Mouse (Mus musculus): Measurements from ENCODE around the gene Hoxb1. TPM values are rescaled to one million over a fixed set of nuclear protein-coding genes. Genes with fewer than 3 reads are reported as not detected.

Gene Hoxb1
- polyA plus RNA-seq, 1 experiment, result not detected

DNA sequence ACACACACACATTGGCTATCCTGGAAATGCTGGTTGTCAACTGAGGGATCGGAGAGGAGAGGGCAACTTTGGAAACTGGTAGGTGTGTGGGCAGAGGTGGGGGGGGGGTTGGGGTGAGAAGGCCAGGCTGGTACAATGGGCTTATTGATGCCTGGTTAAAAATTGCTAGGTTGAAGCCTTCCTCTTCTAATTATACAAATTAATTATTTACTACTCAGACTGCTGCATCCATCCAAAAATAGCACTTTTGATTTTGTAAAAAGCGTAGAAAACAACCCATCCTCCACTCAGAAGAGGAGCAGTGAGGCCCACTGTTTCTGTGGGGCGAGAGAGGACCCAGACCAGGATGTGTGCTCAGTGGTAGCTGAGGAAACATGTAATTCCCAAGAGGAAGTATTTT lies 30.6 kb upstream of the Hoxb1 start:
- no peak for TF ChIP-seq USF1 (IDR thresholded peaks at IDR 0.05; ENCODE audit: low read depth)
- TF ChIP-seq CTCF (IDR thresholded peaks at IDR 0.05; ENCODE audit: control insufficient read depth, insufficient read depth, insufficient read length), result no peak
- no peak for TF ChIP-seq CEBPB (IDR thresholded peaks at IDR 0.05; ENCODE audit: low read depth)
- TF ChIP-seq MAX (IDR thresholded peaks at IDR 0.05), result no peak
- TF ChIP-seq MYOD1 (IDR thresholded peaks at IDR 0.05; ENCODE audit: control insufficient read depth, insufficient read length, low read depth), result no peak
- Histone ChIP-seq H3K27me3 (ENCODE audit: control insufficient read depth, insufficient read depth, insufficient read length) (peaks cover 92% of the 10 kb centered on the region), H3ac (ENCODE audit: control insufficient read depth, insufficient read length, low read depth) (no peak overlapping the region), H3K79me3 (ENCODE audit: low read depth) (no peaks in the 10 kb centered on the region), H3K4me3 (ENCODE audit: insufficient read depth, poor library complexity, severe bottlenecking) (no peak overlapping the region), H3K79me2 (ENCODE audit: control insufficient read depth, insufficient read depth) (no peaks in the 10 kb centered on the region), H3K36me3 (ENCODE audit: control insufficient read depth, insufficient read depth) (no peaks in the 10 kb centered on the region)

DNA sequence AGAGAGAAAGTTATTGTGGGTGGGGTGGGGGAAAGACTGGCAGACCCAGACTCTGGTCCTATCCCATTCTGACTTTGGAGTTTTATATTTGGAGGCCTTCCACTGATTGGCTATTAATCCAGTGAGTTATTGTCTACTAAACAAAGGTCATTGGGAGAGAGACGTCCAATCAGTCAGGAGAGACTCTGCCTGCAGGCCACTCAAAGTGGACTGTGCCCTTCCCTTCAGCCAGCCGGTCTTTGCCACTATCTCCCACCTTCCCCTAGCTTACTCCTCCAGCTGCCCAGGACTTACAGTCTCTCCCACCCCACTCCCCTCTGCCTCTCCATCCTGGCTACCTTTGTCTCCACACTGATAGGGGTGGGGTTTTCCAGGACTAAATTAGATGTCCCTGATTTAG lies 29.0 kb upstream of the Hoxb1 start:
- H3K27me3 ChIP-seq (ENCODE audit: control insufficient read depth, insufficient read depth, insufficient read length), result peaks cover 96% of the 10 kb centered on the region
- no peaks in the 10 kb centered on the region for H3K36me3 ChIP-seq (ENCODE audit: control insufficient read depth, insufficient read depth)
- no peak for TF ChIP-seq USF1 (IDR thresholded peaks at IDR 0.05; ENCODE audit: low read depth)
- TF ChIP-seq CEBPB (IDR thresholded peaks at IDR 0.05; ENCODE audit: low read depth), result no peak
- TF ChIP-seq CTCF (IDR thresholded peaks at IDR 0.05; ENCODE audit: control insufficient read depth, insufficient read depth, insufficient read length), result no peak
- no peak for TF ChIP-seq MAX (IDR thresholded peaks at IDR 0.05)
- no peak for TF ChIP-seq MYOD1 (IDR thresholded peaks at IDR 0.05; ENCODE audit: control insufficient read depth, insufficient read length, low read depth)
- TF ChIP-seq FOSL1 (IDR thresholded peaks at IDR 0.05; ENCODE audit: insufficient read depth, low read length, poor library complexity, severe bottlenecking), result no peak
- no peak overlapping the region for H3K4me3 ChIP-seq (ENCODE audit: insufficient read depth, poor library complexity, severe bottlenecking)
- H3ac ChIP-seq (ENCODE audit: control insufficient read depth, insufficient read length, low read depth), result no peak overlapping the region
- no peaks in the 10 kb centered on the region for H3K79me2 ChIP-seq (ENCODE audit: control insufficient read depth, insufficient read depth)
- H3K79me3 ChIP-seq (ENCODE audit: low read depth), result no peaks in the 10 kb centered on the region

DNA sequence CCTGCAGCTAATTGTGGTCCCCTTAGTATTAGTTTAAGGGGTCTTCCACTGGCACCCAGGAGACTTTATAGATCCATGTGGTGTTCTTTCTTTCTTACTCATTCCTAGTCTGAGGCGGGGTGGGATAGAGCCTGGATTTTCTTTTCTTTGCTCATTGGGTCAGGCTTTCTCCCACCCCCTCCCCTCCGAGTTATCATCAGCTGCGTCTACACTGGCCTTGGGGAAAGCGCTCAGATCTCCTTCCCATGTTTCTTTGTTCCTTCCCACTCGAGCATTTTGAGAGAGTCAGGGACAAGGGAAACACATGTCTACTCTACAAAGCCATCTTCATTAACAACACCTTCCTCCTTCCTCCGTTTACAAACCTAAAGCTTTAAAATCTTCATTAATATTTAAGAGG lies 28.5 kb upstream of the Hoxb1 start:
- TF ChIP-seq MAX (IDR thresholded peaks at IDR 0.05), result no peak
- Histone ChIP-seq H3K79me3 (ENCODE audit: low read depth) (no peaks in the 10 kb centered on the region), H3K79me2 (ENCODE audit: control insufficient read depth, insufficient read depth) (no peaks in the 10 kb centered on the region), H3K36me3 (ENCODE audit: control insufficient read depth, insufficient read depth) (no peaks in the 10 kb centered on the region), H3K27me3 (ENCODE audit: control insufficient read depth, insufficient read depth, insufficient read length) (peaks cover 96% of the 10 kb centered on the region), H3ac (ENCODE audit: control insufficient read depth, insufficient read length, low read depth) (no peak overlapping the region), H3K4me3 (ENCODE audit: insufficient read depth, poor library complexity, severe bottlenecking) (no peak overlapping the region)

DNA sequence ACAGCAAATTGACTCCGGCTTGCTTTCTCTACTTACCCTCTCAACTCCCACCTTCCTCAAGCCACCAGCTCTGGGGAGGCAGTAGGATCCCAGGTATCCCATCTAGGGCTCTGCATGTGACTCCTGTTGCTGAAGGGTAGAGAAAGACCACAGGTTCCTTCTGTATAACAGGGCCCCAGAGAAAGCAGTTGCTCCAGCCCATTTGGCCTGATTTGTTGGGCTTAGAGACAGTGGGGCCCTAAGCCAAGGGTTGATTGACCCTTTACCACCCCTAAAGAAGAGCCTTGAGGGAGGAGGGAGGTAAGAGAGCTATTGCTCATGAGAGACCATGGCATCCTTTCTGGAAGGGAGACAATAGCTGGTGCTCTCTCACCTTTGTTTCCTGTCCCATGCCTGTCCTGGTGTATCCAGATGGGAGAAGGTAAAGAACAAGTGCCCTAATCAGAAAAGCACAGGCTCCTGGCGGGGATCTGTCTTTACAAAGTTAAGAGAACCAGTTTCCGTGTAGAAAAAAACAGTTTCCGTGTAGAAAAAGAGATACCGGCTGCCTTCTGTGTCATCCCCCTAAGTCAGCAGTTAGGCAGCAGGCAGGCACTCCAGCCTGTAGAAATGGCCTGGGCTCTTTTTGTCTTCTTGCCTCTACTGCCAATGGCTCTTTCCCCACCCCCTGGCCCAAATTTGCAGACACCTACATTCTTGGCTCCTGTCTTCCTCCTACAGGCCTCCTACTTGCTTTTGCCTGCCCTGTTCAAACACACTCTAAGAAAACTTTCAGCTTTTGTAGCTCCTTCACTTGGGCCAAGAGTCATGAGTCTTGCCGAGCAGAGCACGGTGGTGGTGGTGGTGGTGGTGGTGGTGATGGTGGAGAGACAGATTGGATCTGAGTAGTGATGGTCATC lies 26.3 kb upstream of the Hoxb1 start:
- no peaks in the 10 kb centered on the region for H3K79me3 ChIP-seq (ENCODE audit: low read depth)
- H3K36me3 ChIP-seq (ENCODE audit: control insufficient read depth, insufficient read depth), result no peaks in the 10 kb centered on the region
- no peak overlapping the region for H3ac ChIP-seq (ENCODE audit: control insufficient read depth, insufficient read length, low read depth)
- H3K27me3 ChIP-seq (ENCODE audit: control insufficient read depth, insufficient read depth, insufficient read length), result peaks cover 88% of the 10 kb centered on the region
- no peaks in the 10 kb centered on the region for H3K79me2 ChIP-seq (ENCODE audit: control insufficient read depth, insufficient read depth)
- H3K4me3 ChIP-seq (ENCODE audit: insufficient read depth, poor library complexity, severe bottlenecking), result no peak overlapping the region
- TF ChIP-seq MYOD1 (IDR thresholded peaks at IDR 0.05; ENCODE audit: control insufficient read depth, insufficient read length, low read depth) (no peak), CEBPB (IDR thresholded peaks at IDR 0.05; ENCODE audit: low read depth) (no peak), USF1 (IDR thresholded peaks at IDR 0.05; ENCODE audit: low read depth) (no peak)

DNA sequence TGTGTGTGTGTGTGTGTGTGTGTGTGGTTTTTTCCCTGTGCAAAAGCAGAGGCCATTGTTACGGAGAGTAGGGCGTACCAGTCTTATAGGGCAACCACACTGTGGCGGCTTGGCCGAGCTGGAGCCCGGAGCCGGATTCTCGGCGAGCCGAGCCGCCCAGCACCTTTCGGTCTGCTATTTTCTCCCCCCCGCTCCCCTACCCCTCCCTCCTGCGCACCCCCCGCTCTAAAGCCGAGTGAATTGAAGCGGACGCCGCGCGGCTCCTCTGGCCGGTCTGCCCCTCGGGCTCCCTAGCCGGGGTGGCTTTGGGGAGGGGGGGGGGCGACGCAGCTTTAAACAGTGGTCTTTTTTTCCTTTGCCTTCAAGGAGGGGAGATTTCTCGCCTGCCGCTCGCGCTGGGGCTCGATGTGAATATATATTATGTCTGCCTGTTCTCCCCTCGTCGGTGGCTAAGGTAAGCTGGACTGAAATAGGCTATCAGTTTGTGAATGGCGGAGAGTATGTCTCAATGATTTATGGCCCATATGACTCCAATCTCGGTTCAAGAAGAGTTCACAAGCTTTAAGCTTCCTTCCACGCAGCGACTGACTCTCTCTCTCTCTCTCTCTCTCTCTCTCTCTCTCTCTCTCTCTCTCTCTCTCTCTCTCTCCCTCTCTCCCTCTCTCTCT lies 24.7 kb upstream of the Hoxb1 start:
- Histone ChIP-seq H3K27me3 (ENCODE audit: control insufficient read depth, insufficient read depth, insufficient read length) (peaks cover 92% of the 10 kb centered on the region), H3ac (ENCODE audit: control insufficient read depth, insufficient read length, low read depth) (no peak overlapping the region), H3K79me3 (ENCODE audit: low read depth) (no peaks in the 10 kb centered on the region), H3K36me3 (ENCODE audit: control insufficient read depth, insufficient read depth) (no peaks in the 10 kb centered on the region), H3K79me2 (ENCODE audit: control insufficient read depth, insufficient read depth) (no peaks in the 10 kb centered on the region), H3K4me3 (ENCODE audit: insufficient read depth, poor library complexity, severe bottlenecking) (no peak overlapping the region)
- TF ChIP-seq FOSL1 (IDR thresholded peaks at IDR 0.05; ENCODE audit: insufficient read depth, low read length, poor library complexity, severe bottlenecking) (no peak), USF1 (IDR thresholded peaks at IDR 0.05; ENCODE audit: low read depth) (no peak), CEBPB (IDR thresholded peaks at IDR 0.05; ENCODE audit: low read depth) (no peak), MYOG (IDR thresholded peaks at IDR 0.05; ENCODE audit: control insufficient read depth, extremely low read depth, insufficient read length) (no peak), CTCF (IDR thresholded peaks at IDR 0.05; ENCODE audit: control insufficient read depth, insufficient read depth, insufficient read length) (no peak), MAX (IDR thresholded peaks at IDR 0.05) (no peak), MYOD1 (IDR thresholded peaks at IDR 0.05; ENCODE audit: control insufficient read depth, insufficient read length, low read depth) (no peak)

All from C2C12 (cell line).